In genomic region chr9:68077329-68077728, GRCm38 (mm10) we compare ENCODE assay signal across 22 mouse cellular contexts.
DNase-seq lines count a peak whose midpoint lies in the region; ATAC-seq and TF ChIP-seq lines count a peak whose summit lies in the region.
"Had no signal": no experiment of that assay in that cellular context is flagged by ENCODE, and none has a peak within 500 bp of the region (broad histone marks: within the 10 kb centered on the region; RNA-seq: fewer than 3 reads in every experiment).

No protein-coding gene starts in this region.

- TF ChIP-seq CTCF in intestine, postnatal 0 days (IDR thresholded peaks at IDR 0.05; ENCODE audit: low read depth): no peak

- no peak overlapping the region for H3K4me2 ChIP-seq in intestine, embryonic 15.5 days (replicated peaks)
- H3K4me2 ChIP-seq in intestine, embryonic 16.5 days (ENCODE audit: low read depth, low read length): no peak overlapping the region
- H3K4me2 ChIP-seq in intestine, postnatal 0 days (replicated peaks; ENCODE audit: low read depth): no peak overlapping the region

- H3K36me3 ChIP-seq in intestine, embryonic 15.5 days: no peaks in the 10 kb centered on the region
- no peaks in the 10 kb centered on the region for H3K36me3 ChIP-seq in intestine, embryonic 16.5 days (ENCODE audit: control insufficient read depth, insufficient read depth, low read length)
- H3K36me3 ChIP-seq in intestine, postnatal 0 days (ENCODE audit: control insufficient read depth, insufficient read depth): no peaks in the 10 kb centered on the region
- H3K36me3 ChIP-seq: G1E had no signal

- no peaks in the 10 kb centered on the region for H3K27me3 ChIP-seq in intestine, embryonic 15.5 days (replicated peaks)
- no peaks in the 10 kb centered on the region for H3K27me3 ChIP-seq in intestine, embryonic 16.5 days (replicated peaks; ENCODE audit: control insufficient read depth, insufficient read depth, low read length)
- H3K27me3 ChIP-seq in intestine, postnatal 0 days (replicated peaks; ENCODE audit: control insufficient read depth, insufficient read depth, low read length): no peaks in the 10 kb centered on the region

- H3K4me3 ChIP-seq in intestine, embryonic 15.5 days (replicated peaks): no peak overlapping the region
- H3K4me3 ChIP-seq in intestine, embryonic 16.5 days (ENCODE audit: low read length): no peak overlapping the region
- no peak overlapping the region for H3K4me3 ChIP-seq in intestine, postnatal 0 days (ENCODE audit: low read depth, low read length)

- no peaks in the 10 kb centered on the region for H3K9me3 ChIP-seq in intestine, embryonic 15.5 days
- no peaks in the 10 kb centered on the region for H3K9me3 ChIP-seq in intestine, embryonic 16.5 days (ENCODE audit: control insufficient read depth, low read length)
- H3K9me3 ChIP-seq in intestine, postnatal 0 days (ENCODE audit: control insufficient read depth): no peaks in the 10 kb centered on the region
- H3K9me3 ChIP-seq: G1E had no signal

- peak; percentile 61; the same call in 1 of the 2 replicates for ATAC-seq in intestine, embryonic 15.5 days
- ATAC-seq in intestine, embryonic 16.5 days: peak; percentile 66
- ATAC-seq in intestine, postnatal 0 days: peak; percentile 53; the same call in 1 of the 2 replicates
- ATAC-seq in cerebellum, adult (ENCODE audit: insufficient number of reproducible peaks, low FRiP score, low TSS enrichment): no peak
- ATAC-seq: activated CD4-positive, CD25-positive, alpha-beta regulatory T cell, adult 4 months; CD4-positive, CD25-positive, alpha-beta regulatory T cell, adult 4 months; Patski had no signal

- H3K4me1 ChIP-seq in intestine, embryonic 15.5 days (replicated peaks): no peaks in the 10 kb centered on the region
- H3K4me1 ChIP-seq in intestine, embryonic 16.5 days (ENCODE audit: control insufficient read depth, insufficient read depth, low read length): no peaks in the 10 kb centered on the region
- H3K4me1 ChIP-seq in intestine, postnatal 0 days (replicated peaks; ENCODE audit: control insufficient read depth, insufficient read depth, low read length): no peaks in the 10 kb centered on the region

- intact Hi-C loops in left cerebral cortex, postnatal 4 days (cut with DNase I): no loop called here

- no peak overlapping the region for H3K9ac ChIP-seq in intestine, embryonic 15.5 days
- H3K9ac ChIP-seq in intestine, embryonic 16.5 days (ENCODE audit: low read depth, low read length): no peak overlapping the region
- H3K9ac ChIP-seq in intestine, postnatal 0 days (ENCODE audit: low read depth, low read length): no peak overlapping the region

- 47% methylated on average over 2 of the region's 2 CpGs for WGBS in intestine, embryonic 15.5 days
- WGBS in intestine, embryonic 16.5 days: 53% methylated on average over 2 of the region's 2 CpGs
- WGBS in intestine, postnatal 0 days: 35% methylated on average over 2 of the region's 2 CpGs
- 26% methylated on average over 2 of the region's 2 CpGs for WGBS in large intestine, adult 2 months

- DNase-seq in large intestine, adult 2 months (ENCODE audit: low read depth, low spot score): peak; percentile 2
- DNase-seq in adrenal gland, postnatal 25 days: no peak
- no peak for DNase-seq in left cerebral cortex, postnatal 4 days
- no peak for DNase-seq in thymus, postnatal 14 days
- DNase-seq: adrenal gland, adult 2 months; adrenal gland, adult 8-10 months; adrenal gland, postnatal 10 days; adrenal gland, postnatal 14 days; adrenal gland, postnatal 36 days; B cell, adult 2 months; cerebellum, adult 11 months; cerebellum, adult 11-12 months; cerebellum, adult 18-20 months; cerebellum, adult 2 months had no signal

- no peak overlapping the region for H3K27ac ChIP-seq in intestine, embryonic 15.5 days
- H3K27ac ChIP-seq in intestine, embryonic 16.5 days (ENCODE audit: low read length): no peak overlapping the region
- no peak overlapping the region for H3K27ac ChIP-seq in intestine, postnatal 0 days (ENCODE audit: low read depth, low read length)
